Mouse (Mus musculus): ENCODE results near the gene Hp. TPM values are rescaled to one million over a fixed set of nuclear protein-coding genes. Genes with fewer than 3 reads are reported as not detected.

Hp gene
- polyA plus RNA-seq, 1 experiment from 2014 or later = 0.55 TPM

- no peak overlapping the region for H3K9ac ChIP-seq
- no peak overlapping the region for H3K27ac ChIP-seq
- no peak for ATAC-seq (ENCODE audit: insufficient number of reproducible peaks, insufficient read depth, low FRiP score, low TSS enrichment)
- H3K9me3 ChIP-seq = no peaks in the 10 kb centered on the region
- no peaks in the 10 kb centered on the region for H3K4me1 ChIP-seq
- no peaks in the 10 kb centered on the region for H3K27me3 ChIP-seq
- H3K4me3 ChIP-seq = no peak overlapping the region
- H3K4me2 ChIP-seq (replicated peaks) = no peak overlapping the region
- H3K36me3 ChIP-seq = peaks cover 36% of the 10 kb centered on the region
- 87% methylated on average over 3 of the region's 3 CpGs for WGBS
Observed at GRCm38 (mm10) chr8:109591367-109591766, 12.4 kb upstream of the Hp start.

DNA sequence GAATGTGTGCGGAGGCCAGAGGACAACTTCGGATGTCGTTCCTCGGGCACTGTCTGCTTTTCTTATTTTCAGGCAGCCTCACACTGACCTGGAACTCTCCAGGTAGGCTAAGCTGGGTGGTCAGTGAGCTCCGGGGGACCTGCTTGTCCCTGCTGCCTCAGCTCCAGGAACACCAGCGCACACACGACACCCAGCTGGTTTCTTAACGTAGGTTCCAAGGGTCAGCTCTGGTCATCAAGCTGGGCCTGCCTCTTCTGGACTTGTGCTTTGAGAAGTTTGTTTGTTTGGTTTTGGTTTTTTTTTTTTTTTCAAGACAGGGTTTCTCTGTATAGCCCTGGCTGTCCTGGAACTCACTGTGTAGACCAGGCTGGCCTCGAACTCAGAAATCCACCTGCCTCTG, 11.9 kb upstream of the Hp start:
- ATAC-seq (ENCODE audit: insufficient number of reproducible peaks, insufficient read depth, low FRiP score, low TSS enrichment) = no peak
- WGBS = 84% methylated on average over 9 of the region's 9 CpGs
- H3K9ac ChIP-seq = no peak overlapping the region

DNA sequence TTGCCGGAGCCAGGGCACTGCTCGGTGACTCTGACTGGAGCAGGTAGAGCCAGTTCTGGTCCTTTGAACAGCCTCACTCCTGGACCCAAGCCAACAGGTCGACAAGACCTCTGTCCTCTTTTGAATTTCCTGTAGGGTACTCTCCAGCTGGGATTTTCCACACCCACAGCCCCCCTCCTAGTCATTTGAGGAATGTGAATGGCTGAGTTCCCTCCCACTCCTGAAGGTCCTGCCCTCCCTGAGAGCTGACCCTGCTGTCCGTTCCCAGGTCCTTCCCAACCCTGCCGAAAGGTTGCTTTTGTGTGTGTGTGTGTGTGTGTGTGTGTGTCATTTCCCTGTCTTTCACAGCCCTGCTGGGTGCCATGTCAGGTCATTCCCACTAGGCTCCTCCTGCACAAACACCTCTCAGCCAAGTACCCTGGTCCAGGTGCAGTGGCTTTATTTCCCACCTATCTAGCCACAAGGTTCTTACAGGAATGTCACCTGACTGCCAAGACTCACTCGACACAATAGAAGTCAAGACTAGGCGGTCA, 8.1 kb upstream of the Hp start:
- Histone ChIP-seq H3K9ac (no peak overlapping the region), H3K4me3 (no peak overlapping the region), H3K36me3 (peaks cover 6% of the 10 kb centered on the region; the same call in 1 of the 2 replicates), H3K4me1 (no peaks in the 10 kb centered on the region), H3K4me2 (replicated peaks) (no peak overlapping the region), H3K27me3 (no peaks in the 10 kb centered on the region), H3K9me3 (no peaks in the 10 kb centered on the region), H3K27ac (no peak overlapping the region)
- WGBS = 67% methylated on average over 7 of the region's 7 CpGs
- no peak for ATAC-seq (ENCODE audit: insufficient number of reproducible peaks, insufficient read depth, low FRiP score, low TSS enrichment)

More for the DNA sequence above, 11.9 kb upstream of the Hp start:
- no peak overlapping the region for H3K4me3 ChIP-seq
- no peak overlapping the region for H3K4me2 ChIP-seq (replicated peaks)
- H3K9me3 ChIP-seq = no peaks in the 10 kb centered on the region
- no peaks in the 10 kb centered on the region for H3K27me3 ChIP-seq
- H3K4me1 ChIP-seq = no peaks in the 10 kb centered on the region
- no peak overlapping the region for H3K27ac ChIP-seq
- H3K36me3 ChIP-seq = peaks cover 35% of the 10 kb centered on the region

- no peak for ATAC-seq (ENCODE audit: insufficient number of reproducible peaks, insufficient read depth, low FRiP score, low TSS enrichment)
- H3K4me1 ChIP-seq = no peaks in the 10 kb centered on the region
- H3K9ac ChIP-seq = no peak overlapping the region
- no peaks in the 10 kb centered on the region for H3K9me3 ChIP-seq
- no peaks in the 10 kb centered on the region for H3K36me3 ChIP-seq
- H3K4me3 ChIP-seq = no peak overlapping the region
- H3K27me3 ChIP-seq = no peaks in the 10 kb centered on the region
- no peak overlapping the region for H3K4me2 ChIP-seq (replicated peaks)
- no peak overlapping the region for H3K27ac ChIP-seq
Observed at GRCm38 (mm10) chr8:109585652-109586051, 6.7 kb upstream of the Hp start.

GRCm38 (mm10) chr8:109584830-109585229, 5.9 kb upstream of the Hp start:
- no peak overlapping the region for H3K9ac ChIP-seq
- no peak overlapping the region for H3K27ac ChIP-seq
- no peaks in the 10 kb centered on the region for H3K36me3 ChIP-seq
- H3K27me3 ChIP-seq = no peaks in the 10 kb centered on the region
- H3K4me1 ChIP-seq = no peaks in the 10 kb centered on the region
- H3K4me3 ChIP-seq = no peak overlapping the region
- H3K4me2 ChIP-seq (replicated peaks) = no peak overlapping the region
- no peaks in the 10 kb centered on the region for H3K9me3 ChIP-seq
- ATAC-seq (ENCODE audit: insufficient number of reproducible peaks, insufficient read depth, low FRiP score, low TSS enrichment) = no peak
- whole genome bisulfite sequencing = 95% methylated on average over 3 of the region's 3 CpGs

- Histone ChIP-seq H3K4me3 (no peak overlapping the region), H3K36me3 (no peaks in the 10 kb centered on the region), H3K27me3 (no peaks in the 10 kb centered on the region), H3K9me3 (no peaks in the 10 kb centered on the region), H3K27ac (no peak overlapping the region), H3K4me1 (no peaks in the 10 kb centered on the region), H3K4me2 (replicated peaks) (no peak overlapping the region), H3K9ac (no peak overlapping the region)
- WGBS = 82% methylated on average over 4 of the region's 4 CpGs
- no peak for ATAC-seq (ENCODE audit: insufficient number of reproducible peaks, insufficient read depth, low FRiP score, low TSS enrichment)
Observed at GRCm38 (mm10) chr8:109584293-109584692, 5.3 kb upstream of the Hp start.

DNA sequence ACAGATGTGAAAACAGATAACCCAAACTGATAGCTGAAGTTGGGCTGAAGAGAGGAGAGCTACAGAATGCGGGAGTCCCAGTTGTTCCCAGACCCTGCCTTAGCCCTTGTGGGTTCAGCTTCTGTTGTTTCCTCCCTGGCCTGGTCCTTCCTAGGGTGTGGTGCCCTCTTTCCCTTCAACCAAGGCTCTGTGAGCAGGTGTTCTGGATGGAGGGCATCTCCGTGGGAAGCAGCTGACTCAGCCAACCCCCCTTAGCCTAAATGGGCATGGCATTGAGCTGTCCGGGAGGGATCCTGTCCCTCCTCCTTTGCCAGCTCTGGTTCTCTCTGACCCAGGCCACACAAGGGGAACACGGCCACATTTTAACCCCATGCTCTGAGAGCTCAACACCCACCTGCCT, 2.7 kb downstream of the Hp start:
- WGBS = 77% methylated on average over 4 of the region's 4 CpGs
- no peak for ATAC-seq (ENCODE audit: insufficient number of reproducible peaks, insufficient read depth, low FRiP score, low TSS enrichment)
- H3K4me3 ChIP-seq = no peak overlapping the region
- H3K27ac ChIP-seq = no peak overlapping the region
- no peaks in the 10 kb centered on the region for H3K4me1 ChIP-seq
- no peak overlapping the region for H3K9ac ChIP-seq
- H3K9me3 ChIP-seq = no peaks in the 10 kb centered on the region
- H3K27me3 ChIP-seq = no peaks in the 10 kb centered on the region
- H3K4me2 ChIP-seq (replicated peaks) = no peak overlapping the region
- H3K36me3 ChIP-seq = 0 out of 2 replicates have a peak, but pooled peaks cover 3% of the 10 kb centered on the region

DNA sequence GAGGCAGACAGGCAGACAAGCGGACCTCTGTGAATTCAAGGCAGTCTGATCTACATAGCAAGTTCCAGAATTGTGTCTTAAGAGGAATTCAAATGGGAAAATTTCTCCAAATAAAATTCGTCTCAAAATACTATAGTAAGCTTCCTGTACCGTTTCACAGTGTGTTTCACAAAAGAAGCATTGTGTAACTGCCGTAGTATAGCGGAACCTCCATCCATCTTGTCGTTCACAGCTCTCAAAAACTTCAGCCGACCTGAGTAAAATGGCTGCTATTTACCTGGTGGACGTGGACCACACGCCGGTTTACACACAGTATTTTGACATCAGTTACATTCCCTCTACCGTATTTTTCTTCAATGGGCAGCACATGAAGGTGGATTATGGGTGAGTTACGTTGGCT, 7.8 kb downstream of the Hp start:
- Histone ChIP-seq H3K4me1 (peaks cover 6% of the 10 kb centered on the region; the same call in 1 of the 2 replicates), H3K4me3 (no peak overlapping the region), H3K9me3 (no peaks in the 10 kb centered on the region), H3K27me3 (no peaks in the 10 kb centered on the region), H3K27ac (no peak overlapping the region), H3K36me3 (peaks cover 15% of the 10 kb centered on the region; the same call in 1 of the 2 replicates), H3K9ac (no peak overlapping the region), H3K4me2 (replicated peaks) (no peak overlapping the region)
- ATAC-seq (ENCODE audit: insufficient number of reproducible peaks, insufficient read depth, low FRiP score, low TSS enrichment) = no peak
- 89% methylated on average over 12 of the region's 12 CpGs for WGBS

DNA sequence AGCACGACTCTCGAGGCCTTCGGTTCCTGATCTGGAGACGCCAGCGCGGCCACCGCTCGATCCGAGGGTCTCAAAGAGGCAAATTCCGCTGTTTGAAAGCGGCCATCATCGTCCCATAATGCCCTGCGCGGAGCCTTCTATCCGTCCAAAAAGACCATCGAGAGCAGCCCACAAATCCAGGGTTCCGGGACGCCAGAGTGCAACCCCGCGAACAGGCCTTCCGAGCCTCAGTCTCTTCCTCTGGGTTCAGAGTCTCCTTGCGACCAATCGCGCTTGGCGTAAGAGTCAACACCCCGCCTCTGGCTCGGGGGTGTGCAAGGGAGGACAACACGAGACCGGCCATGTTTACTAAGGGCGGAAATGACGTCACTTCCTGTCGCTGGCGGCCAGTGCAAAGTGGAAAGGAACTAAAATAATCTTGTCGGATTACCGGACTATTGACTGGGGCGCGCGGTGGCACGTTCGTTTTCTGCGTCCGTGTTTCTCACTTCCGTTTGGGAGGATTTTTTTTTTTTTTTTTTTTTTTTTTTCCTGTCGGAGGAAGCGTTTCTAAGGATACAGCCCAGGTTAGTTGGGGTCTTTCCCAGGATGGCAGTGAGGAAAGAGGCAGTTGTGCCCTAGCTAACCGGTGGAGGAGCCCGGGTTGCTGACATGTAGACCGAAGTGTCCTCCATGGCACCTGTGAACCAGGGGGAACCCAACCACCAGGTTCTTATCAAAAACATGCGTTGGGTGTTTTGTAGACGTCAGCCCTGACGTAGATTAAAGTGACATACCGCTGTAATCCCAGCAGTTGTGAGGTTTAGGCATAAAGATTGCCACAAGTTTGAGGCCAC, 13.3 kb downstream of the Hp start, which contains the start of the genes Dhx38 and Txnl4b:
TSS of gene Dhx38 (minus strand) at position 364 of the 836 bp plus-strand sequence.
TSS of gene Txnl4b (plus strand) at position 395 of the 836 bp plus-strand sequence.
- under 1% methylated on average over 52 of the region's 52 CpGs for WGBS
- Histone ChIP-seq H3K9me3 (no peaks in the 10 kb centered on the region), H3K27me3 (no peaks in the 10 kb centered on the region), H3K9ac (peak within 1 kb of the TSS; percentile 91), H3K4me2 (replicated peaks) (peak within 1 kb of the TSS; percentile 72), H3K4me3 (peak within 1 kb of the TSS; percentile 76), H3K4me1 (peaks cover 15% of the 10 kb centered on the region; the same call in 1 of the 2 replicates), H3K27ac (peak within 1 kb of the TSS; percentile 89), H3K36me3 (peaks cover 31% of the 10 kb centered on the region)
- peak; percentile 100 for ATAC-seq (ENCODE audit: insufficient number of reproducible peaks, insufficient read depth, low FRiP score, low TSS enrichment)

DNA sequence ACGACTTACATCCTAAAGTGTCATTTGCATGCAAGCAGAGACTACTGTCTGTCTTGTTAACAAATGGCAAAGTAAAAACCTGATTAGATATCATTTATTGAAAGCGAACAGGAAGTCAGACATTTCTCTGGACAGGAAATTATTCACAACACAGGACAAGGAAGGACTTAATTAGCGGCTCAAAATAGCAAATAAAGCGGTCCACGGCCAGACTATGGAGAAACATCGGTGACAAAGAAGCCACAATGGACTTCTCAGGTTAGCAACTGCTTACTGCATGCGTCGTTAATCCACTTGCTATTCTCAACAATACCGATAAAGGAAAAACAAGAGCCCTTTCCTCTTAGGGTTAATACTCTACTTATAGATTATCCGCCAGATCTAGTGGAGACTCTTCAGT, 14.2 kb downstream of the Hp start:
- Histone ChIP-seq H3K4me1 (peaks cover 15% of the 10 kb centered on the region; the same call in 1 of the 2 replicates), H3K27me3 (no peaks in the 10 kb centered on the region), H3K4me2 (replicated peaks) (peak overlapping the region; percentile 72), H3K36me3 (peaks cover 38% of the 10 kb centered on the region), H3K9me3 (no peaks in the 10 kb centered on the region), H3K9ac (peak overlapping the region; percentile 91), H3K4me3 (peak overlapping the region; percentile 76), H3K27ac (peak overlapping the region; percentile 89; the same call in 1 of the 2 replicates)
- 4% methylated on average over 10 of the region's 10 CpGs for WGBS
- no peak for ATAC-seq (ENCODE audit: insufficient number of reproducible peaks, insufficient read depth, low FRiP score, low TSS enrichment)

DNA sequence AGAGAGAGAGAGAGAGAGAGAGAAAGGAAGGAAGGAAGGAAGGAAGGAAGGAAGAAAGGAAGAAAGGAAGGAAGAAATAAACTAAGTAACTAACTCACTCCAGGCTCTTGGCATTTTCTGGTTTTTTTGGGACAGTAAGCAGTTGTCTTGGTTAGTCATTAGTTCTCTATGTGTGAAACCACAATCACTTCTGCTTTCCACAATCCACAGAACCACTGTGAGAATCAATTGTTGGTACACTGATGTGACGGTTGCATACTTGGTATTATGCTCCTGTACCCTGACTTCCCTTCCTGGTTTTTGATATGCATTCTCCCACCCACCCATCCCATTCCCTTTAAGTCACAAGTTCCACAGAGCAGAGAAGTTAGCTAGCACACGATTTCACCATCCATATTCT, 15.1 kb downstream of the Hp start:
- WGBS = 71% methylated on average over 2 of the region's 2 CpGs
- H3K4me2 ChIP-seq (replicated peaks) = peak overlapping the region; percentile 72; the same call in 1 of the 2 replicates
- H3K36me3 ChIP-seq = peaks cover 38% of the 10 kb centered on the region
- H3K27ac ChIP-seq = no peak overlapping the region
- H3K9ac ChIP-seq = no peak overlapping the region
- no peaks in the 10 kb centered on the region for H3K9me3 ChIP-seq
- peaks cover 15% of the 10 kb centered on the region; the same call in 1 of the 2 replicates for H3K4me1 ChIP-seq
- ATAC-seq (ENCODE audit: insufficient number of reproducible peaks, insufficient read depth, low FRiP score, low TSS enrichment) = no peak
- peak overlapping the region; percentile 76; the same call in 1 of the 2 replicates for H3K4me3 ChIP-seq
- no peaks in the 10 kb centered on the region for H3K27me3 ChIP-seq

GRCm38 (mm10) chr8:109551663-109552062, 27.3 kb downstream of the Hp start:
- 51% methylated on average over 3 of the region's 3 CpGs for WGBS
- H3K27me3 ChIP-seq = no peaks in the 10 kb centered on the region
- no peaks in the 10 kb centered on the region for H3K4me1 ChIP-seq
- no peak overlapping the region for H3K4me3 ChIP-seq
- no peak overlapping the region for H3K4me2 ChIP-seq (replicated peaks)
- H3K27ac ChIP-seq = no peak overlapping the region
- H3K36me3 ChIP-seq = peaks cover 99% of the 10 kb centered on the region
- no peak for ATAC-seq (ENCODE audit: insufficient number of reproducible peaks, insufficient read depth, low FRiP score, low TSS enrichment)
- no peaks in the 10 kb centered on the region for H3K9me3 ChIP-seq
- no peak overlapping the region for H3K9ac ChIP-seq
